ENCODE assay signal across 8 mouse cellular contexts in genomic region chr5:34369341-34370021, GRCm38 (mm10). TPM values are rescaled to one million over a fixed set of nuclear protein-coding genes. Genes with fewer than 3 reads are reported as not detected.
A peak's percentile ranks its signal among the peaks of the same experiment; 100 is the strongest.
DNase-seq lines count a peak whose midpoint lies in the region; ATAC-seq lines count a peak whose summit lies in the region.

Gene Fam193a, plus strand, starts transcription at chr5:34369933.

- no peaks in the 10 kb centered on the region for H3K9me3 ChIP-seq in hindbrain, embryonic 16.5 days (ENCODE audit: control insufficient read depth, low read length)

- H3K27ac ChIP-seq in hindbrain, embryonic 16.5 days (ENCODE audit: low read depth, low read length), result peak within 1 kb of the TSS; percentile 91
- H3K27ac ChIP-seq in macrophage, result peak within 1 kb of the TSS; percentile 57

- under 1% methylated on average over 41 of the region's 64 CpGs for WGBS in hindbrain, embryonic 16.5 days
- WGBS in macrophage (ENCODE audit: missing documents), result under 1% methylated on average over 52 of the region's 64 CpGs

- peak; percentile 100 for ATAC-seq in hindbrain, embryonic 16.5 days

- H3K79me2 ChIP-seq in macrophage (ENCODE audit: inconsistent target), result peaks cover 41% of the 10 kb centered on the region

- peak within 1 kb of the TSS; percentile 97 for H3K9ac ChIP-seq in hindbrain, embryonic 16.5 days (ENCODE audit: low read depth, low read length)

- H3K36me3 ChIP-seq in hindbrain, embryonic 16.5 days (ENCODE audit: control insufficient read depth, insufficient read depth, low read length), result no peaks in the 10 kb centered on the region
- H3K36me3 ChIP-seq in macrophage (ENCODE audit: inconsistent target), result no peaks in the 10 kb centered on the region

- peak; percentile 80 for DNase-seq in WW6 (ENCODE audit: low read depth, low spot score)
- peak; percentile 95 to 98 for DNase-seq in cerebellum, postnatal 4 days (ENCODE audit: low spot score in 2 of 2)
- DNase-seq in gastrocnemius, adult 18-20 months (ENCODE audit: low spot score), result peak; percentile 96
- DNase-seq in left cerebral cortex, adult 18-20 months (ENCODE audit: low spot score in 2 of 2), result peak; percentile 97 to 99
- DNase-seq in right cerebral cortex, adult 18-20 months, result peak; percentile 98
- DNase-seq in urinary bladder, postnatal 10 days (ENCODE audit: low spot score), result peak; percentile 83

- H3K4me1 ChIP-seq in hindbrain, embryonic 16.5 days (ENCODE audit: control insufficient read depth, insufficient read depth, low read depth, low read length), result peaks cover 16% of the 10 kb centered on the region

- no peaks in the 10 kb centered on the region for H3K27me3 ChIP-seq in hindbrain, embryonic 16.5 days (replicated peaks; ENCODE audit: control insufficient read depth, insufficient read depth, low read length)

- peak within 1 kb of the TSS; percentile 74 for H3K4me2 ChIP-seq in hindbrain, embryonic 16.5 days (ENCODE audit: low read length)

- peak within 1 kb of the TSS; percentile 94 for H3K4me3 ChIP-seq in hindbrain, embryonic 16.5 days (ENCODE audit: low read length)
- peak within 1 kb of the TSS; percentile 73 for H3K4me3 ChIP-seq in macrophage (ENCODE audit: inconsistent target)

RNA-seq across cellular contexts. Expression of gene Fam193a, which starts in this region (rescaled TPM):
- 10 to 100 TPM; 14.6 to 15.2 TPM for total RNA-seq in gastrocnemius, adult 18-20 months (2021)
- polyA plus RNA-seq in hindbrain, embryonic 16.5 days (2015; fragmentation: Nextera tagmentation; extraction: Ambion mirVana), result 13.4 and 14.8 TPM in 2 replicates
- total RNA-seq in left cerebral cortex, adult 18-20 months (2021), result 10 to 100 TPM; 41.1 to 42.3 TPM
- total RNA-seq in macrophage (2018; cell fraction: chromatin; rRNA removed), result 100 to 1,000 TPM; 118 to 250 (median 176) TPM
- total RNA-seq in macrophage (2018; cell fraction: cytosol; rRNA removed), result 10 to 100 TPM; 18.5 to 35.6 (median 25.8) TPM
- total RNA-seq in macrophage (2018; cell fraction: nucleus; rRNA removed), result 100 to 1,000 TPM in 11 of 26 experiments, 10 to 100 TPM in 15; 47.7 to 158 (median 88.4) TPM
- polyA plus RNA-seq in macrophage (2018), result 18.5 to 47.9 TPM (median 18.6 TPM) in 3 replicates

Comparison
In these comparisons a context has a peak if more than half of its experiments do, and no peak if none do; other contexts are left out.
1. Peak in every context shown above with its lines: DNase-seq, ATAC-seq, H3K4me3 ChIP-seq and H3K27ac ChIP-seq.